Mouse (Mus musculus): ENCODE results near the gene Thrsp. TPM values are rescaled to one million over a fixed set of nuclear protein-coding genes. Genes with fewer than 3 reads are reported as not detected.

Thrsp gene
- total RNA-seq, 1 experiment, result 0.89 TPM

DNA sequence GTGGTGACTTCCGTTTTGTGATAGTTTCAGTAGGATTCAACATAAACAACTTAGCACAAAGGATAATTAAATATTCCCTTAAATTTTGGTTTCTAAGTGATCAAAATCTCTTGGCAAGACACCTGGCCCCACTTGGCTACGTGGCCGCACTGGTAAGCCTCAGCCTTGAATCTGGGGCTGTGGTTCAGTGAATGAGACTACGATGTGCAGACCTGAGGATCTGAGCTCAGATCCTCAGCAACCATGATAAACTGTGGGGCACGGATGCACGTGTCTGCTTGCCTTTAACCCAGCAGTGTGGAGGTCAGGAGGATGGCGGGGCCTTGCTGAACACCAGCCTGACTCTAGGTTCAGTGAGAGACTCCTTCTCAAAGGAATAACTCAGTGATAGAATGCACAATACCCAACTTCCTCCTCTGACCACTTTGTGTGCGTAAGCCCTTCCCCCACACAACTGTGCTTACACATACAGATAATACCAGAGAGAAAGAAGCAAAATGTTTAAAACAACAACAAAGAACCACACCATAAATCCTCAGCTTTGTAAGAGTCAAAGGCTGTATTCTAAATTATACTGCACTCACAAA, 29.9 kb downstream of the Thrsp start:
- no peak for DNase-seq (ENCODE audit: low read depth, low spot score)
- Histone ChIP-seq H3K36me3 (ENCODE audit: control insufficient read depth, insufficient read depth, low read length, poor library complexity, severe bottlenecking) (peaks cover 2% of the 10 kb centered on the region; the same call in 1 of the 2 replicates), H3K27ac (ENCODE audit: insufficient read depth, low read depth, low read length, poor library complexity, severe bottlenecking) (no peak overlapping the region), H3K4me3 (ENCODE audit: insufficient read depth in 1 of 2, low read depth in 1 of 2, low read length in 2 of 2, poor library complexity in 1 of 2, severe bottlenecking in 1 of 2) (no peak overlapping the region), H3K9ac (ENCODE audit: insufficient read depth, low read depth, low read length, poor library complexity, severe bottlenecking) (no peak overlapping the region), H3K9me3 (ENCODE audit: control insufficient read depth, insufficient read depth, low read depth, low read length) (no peaks in the 10 kb centered on the region), H3K4me1 (ENCODE audit: control insufficient read depth in 2 of 2, insufficient read depth in 2 of 2, low read length in 2 of 2, poor library complexity in 1 of 2) (no peaks in the 10 kb centered on the region)
- in situ Hi-C loops (cut with MboI; ENCODE audit: low sequenced_read_pairs in 2 of 2, unreplicated experiment in 2 of 2), result no loop called here
- TF ChIP-seq HCFC1 (IDR thresholded peaks at IDR 0.05; ENCODE audit: borderline replicate concordance, insufficient read depth, low read length) (no peak), ZNF384 (IDR thresholded peaks at IDR 0.05; ENCODE audit: low read depth, low read length) (no peak), CHD2 (IDR thresholded peaks at IDR 0.05; ENCODE audit: low read depth, low read length) (no peak), MAFK (IDR thresholded peaks at IDR 0.05; ENCODE audit: insufficient read depth, low read depth, low read length) (no peak), ZC3H11A (IDR thresholded peaks at IDR 0.05; ENCODE audit: borderline replicate concordance, low read depth, low read length) (no peak)

- Histone ChIP-seq H3K9me3 (ENCODE audit: control insufficient read depth, insufficient read depth, low read depth, low read length) (no peaks in the 10 kb centered on the region), H3K4me1 (ENCODE audit: control insufficient read depth in 2 of 2, insufficient read depth in 2 of 2, low read length in 2 of 2, poor library complexity in 1 of 2) (no peaks in the 10 kb centered on the region), H3K36me3 (ENCODE audit: control insufficient read depth, insufficient read depth, low read length, poor library complexity, severe bottlenecking) (peaks cover 4% of the 10 kb centered on the region; the same call in 1 of the 2 replicates), H3K9ac (ENCODE audit: insufficient read depth, low read depth, low read length, poor library complexity, severe bottlenecking) (no peak overlapping the region), H3K4me3 (ENCODE audit: insufficient read depth in 1 of 2, low read depth in 1 of 2, low read length in 2 of 2, poor library complexity in 1 of 2, severe bottlenecking in 1 of 2) (no peak overlapping the region), H3K27ac (ENCODE audit: insufficient read depth, low read depth, low read length, poor library complexity, severe bottlenecking) (no peak overlapping the region)
- in situ Hi-C loops (cut with MboI; ENCODE audit: low sequenced_read_pairs in 2 of 2, unreplicated experiment in 2 of 2), result no loop called here
- no peak for DNase-seq (ENCODE audit: low read depth, low spot score)
- TF ChIP-seq ZNF384 (IDR thresholded peaks at IDR 0.05; ENCODE audit: low read depth, low read length) (no peak), CHD2 (IDR thresholded peaks at IDR 0.05; ENCODE audit: low read depth, low read length) (no peak), MAFK (IDR thresholded peaks at IDR 0.05; ENCODE audit: insufficient read depth, low read depth, low read length) (no peak), HCFC1 (IDR thresholded peaks at IDR 0.05; ENCODE audit: borderline replicate concordance, insufficient read depth, low read length) (no peak), ZC3H11A (IDR thresholded peaks at IDR 0.05; ENCODE audit: borderline replicate concordance, low read depth, low read length) (no peak)
Measured at GRCm38 (mm10) chr7:97386806-97387370, 30.6 kb downstream of the Thrsp start.

- no peak overlapping the region for H3K9ac ChIP-seq (ENCODE audit: insufficient read depth, low read depth, low read length, poor library complexity, severe bottlenecking)
Measured at GRCm38 (mm10) chr7:97386106-97386805, 31.3 kb downstream of the Thrsp start.

GRCm38 (mm10) chr7:97383496-97384132, 33.9 kb downstream of the Thrsp start:
- no peak for DNase-seq (ENCODE audit: low read depth, low spot score)
- Histone ChIP-seq H3K36me3 (ENCODE audit: control insufficient read depth, insufficient read depth, low read length, poor library complexity, severe bottlenecking) (peaks cover 4% of the 10 kb centered on the region; the same call in 1 of the 2 replicates), H3K9me3 (ENCODE audit: control insufficient read depth, insufficient read depth, low read depth, low read length) (no peaks in the 10 kb centered on the region), H3K4me1 (ENCODE audit: control insufficient read depth in 2 of 2, insufficient read depth in 2 of 2, low read length in 2 of 2, poor library complexity in 1 of 2) (no peaks in the 10 kb centered on the region), H3K9ac (ENCODE audit: insufficient read depth, low read depth, low read length, poor library complexity, severe bottlenecking) (no peak overlapping the region), H3K4me3 (ENCODE audit: insufficient read depth in 1 of 2, low read depth in 1 of 2, low read length in 2 of 2, poor library complexity in 1 of 2, severe bottlenecking in 1 of 2) (no peak overlapping the region), H3K27ac (ENCODE audit: insufficient read depth, low read depth, low read length, poor library complexity, severe bottlenecking) (no peak overlapping the region)
- TF ChIP-seq CHD2 (IDR thresholded peaks at IDR 0.05; ENCODE audit: low read depth, low read length), result no peak
- no peak for TF ChIP-seq MAFK (IDR thresholded peaks at IDR 0.05; ENCODE audit: insufficient read depth, low read depth, low read length)
- in situ Hi-C loops (cut with MboI; ENCODE audit: low sequenced_read_pairs in 2 of 2, unreplicated experiment in 2 of 2), result no loop called here

More at GRCm38 (mm10) chr7:97386106-97386805, 31.3 kb downstream of the Thrsp start:
- no peak overlapping the region for H3K27ac ChIP-seq (ENCODE audit: insufficient read depth, low read depth, low read length, poor library complexity, severe bottlenecking)
- no peak for TF ChIP-seq CHD2 (IDR thresholded peaks at IDR 0.05; ENCODE audit: low read depth, low read length)
- no peak for TF ChIP-seq ZC3H11A (IDR thresholded peaks at IDR 0.05; ENCODE audit: borderline replicate concordance, low read depth, low read length)
- no peak for TF ChIP-seq HCFC1 (IDR thresholded peaks at IDR 0.05; ENCODE audit: borderline replicate concordance, insufficient read depth, low read length)
- no peak for TF ChIP-seq ZNF384 (IDR thresholded peaks at IDR 0.05; ENCODE audit: low read depth, low read length)
- no peak for TF ChIP-seq MAFK (IDR thresholded peaks at IDR 0.05; ENCODE audit: insufficient read depth, low read depth, low read length)
- DNase-seq (ENCODE audit: low read depth, low spot score), result no peak
- H3K4me3 ChIP-seq (ENCODE audit: insufficient read depth in 1 of 2, low read depth in 1 of 2, low read length in 2 of 2, poor library complexity in 1 of 2, severe bottlenecking in 1 of 2), result no peak overlapping the region
- H3K4me1 ChIP-seq (ENCODE audit: control insufficient read depth in 2 of 2, insufficient read depth in 2 of 2, low read length in 2 of 2, poor library complexity in 1 of 2), result no peaks in the 10 kb centered on the region
- H3K9me3 ChIP-seq (ENCODE audit: control insufficient read depth, insufficient read depth, low read depth, low read length), result no peaks in the 10 kb centered on the region
- in situ Hi-C loops (cut with MboI; ENCODE audit: low sequenced_read_pairs in 2 of 2, unreplicated experiment in 2 of 2), result no loop called here
- H3K36me3 ChIP-seq (ENCODE audit: control insufficient read depth, insufficient read depth, low read length, poor library complexity, severe bottlenecking), result peaks cover 4% of the 10 kb centered on the region; the same call in 1 of the 2 replicates
